Mouse (Mus musculus): ENCODE measurements around the gene Kbtbd2. TPM values are rescaled to one million over a fixed set of nuclear protein-coding genes. Genes with fewer than 3 reads are reported as not detected.

The Kbtbd2 gene
- polyA plus RNA-seq, 1 experiment, result 14.8 TPM

GRCm38 (mm10) chr6:56835532-56835931 is 37.9 kb upstream of the Kbtbd2 start:
- Histone ChIP-seq H3K4me3 (ENCODE audit: insufficient read depth, poor library complexity, severe bottlenecking) (no peak overlapping the region), H3K79me3 (ENCODE audit: low read depth) (peaks cover 26% of the 10 kb centered on the region), H3K36me3 (ENCODE audit: control insufficient read depth, insufficient read depth) (peaks cover 35% of the 10 kb centered on the region), H3K79me2 (ENCODE audit: control insufficient read depth, insufficient read depth) (peaks cover 54% of the 10 kb centered on the region), H3K27me3 (ENCODE audit: control insufficient read depth, insufficient read depth, insufficient read length) (no peaks in the 10 kb centered on the region), H3ac (ENCODE audit: control insufficient read depth, insufficient read length, low read depth) (no peak overlapping the region)
- TF ChIP-seq MAX (IDR thresholded peaks at IDR 0.05) (no peak), CEBPB (IDR thresholded peaks at IDR 0.05; ENCODE audit: low read depth) (no peak)

GRCm38 (mm10) chr6:56834769-56835168 is 37.2 kb upstream of the Kbtbd2 start:
- Histone ChIP-seq H3K4me3 (ENCODE audit: insufficient read depth, poor library complexity, severe bottlenecking) (no peak overlapping the region), H3K79me3 (ENCODE audit: low read depth) (peaks cover 26% of the 10 kb centered on the region), H3ac (ENCODE audit: control insufficient read depth, insufficient read length, low read depth) (no peak overlapping the region), H3K79me2 (ENCODE audit: control insufficient read depth, insufficient read depth) (peaks cover 47% of the 10 kb centered on the region), H3K27me3 (ENCODE audit: control insufficient read depth, insufficient read depth, insufficient read length) (no peaks in the 10 kb centered on the region), H3K36me3 (ENCODE audit: control insufficient read depth, insufficient read depth) (peaks cover 27% of the 10 kb centered on the region)
- TF ChIP-seq USF1 (IDR thresholded peaks at IDR 0.05; ENCODE audit: low read depth) (no peak), MYOG (IDR thresholded peaks at IDR 0.05; ENCODE audit: control insufficient read depth, extremely low read depth, insufficient read length) (no peak), FOSL1 (IDR thresholded peaks at IDR 0.05; ENCODE audit: insufficient read depth, low read length, poor library complexity, severe bottlenecking) (no peak), CTCF (IDR thresholded peaks at IDR 0.05; ENCODE audit: control insufficient read depth, insufficient read depth, insufficient read length) (no peak), MYOD1 (IDR thresholded peaks at IDR 0.05; ENCODE audit: control insufficient read depth, insufficient read length, low read depth) (no peak), MAX (IDR thresholded peaks at IDR 0.05) (no peak), CEBPB (IDR thresholded peaks at IDR 0.05; ENCODE audit: low read depth) (no peak)

- peaks cover 32% of the 10 kb centered on the region for H3K79me2 ChIP-seq (ENCODE audit: control insufficient read depth, insufficient read depth)
- H3K4me3 ChIP-seq (ENCODE audit: insufficient read depth, poor library complexity, severe bottlenecking), result peak overlapping the region; percentile 59
- peak overlapping the region; percentile 7 for H3ac ChIP-seq (ENCODE audit: control insufficient read depth, insufficient read length, low read depth)
- peaks cover 18% of the 10 kb centered on the region for H3K36me3 ChIP-seq (ENCODE audit: control insufficient read depth, insufficient read depth)
- TF ChIP-seq MAX (IDR thresholded peaks at IDR 0.05) (no peak), FOSL1 (IDR thresholded peaks at IDR 0.05; ENCODE audit: insufficient read depth, low read length, poor library complexity, severe bottlenecking) (no peak), CTCF (IDR thresholded peaks at IDR 0.05; ENCODE audit: control insufficient read depth, insufficient read depth, insufficient read length) (no peak), USF1 (IDR thresholded peaks at IDR 0.05; ENCODE audit: low read depth) (no peak), MYOG (IDR thresholded peaks at IDR 0.05; ENCODE audit: control insufficient read depth, extremely low read depth, insufficient read length) (no peak), CEBPB (IDR thresholded peaks at IDR 0.05; ENCODE audit: low read depth) (no peak), MYOD1 (IDR thresholded peaks at IDR 0.05; ENCODE audit: control insufficient read depth, insufficient read length, low read depth) (no peak)
- peaks cover 21% of the 10 kb centered on the region for H3K79me3 ChIP-seq (ENCODE audit: low read depth)
- no peaks in the 10 kb centered on the region for H3K27me3 ChIP-seq (ENCODE audit: control insufficient read depth, insufficient read depth, insufficient read length)
Observed at GRCm38 (mm10) chr6:56832830-56833229, 35.2 kb upstream of the Kbtbd2 start.

- no peak for TF ChIP-seq MYOD1 (IDR thresholded peaks at IDR 0.05; ENCODE audit: control insufficient read depth, insufficient read length, low read depth)
- TF ChIP-seq USF1 (IDR thresholded peaks at IDR 0.05; ENCODE audit: low read depth), result no peak
- TF ChIP-seq MYOG (IDR thresholded peaks at IDR 0.05; ENCODE audit: control insufficient read depth, extremely low read depth, insufficient read length), result no peak
- no peak for TF ChIP-seq FOSL1 (IDR thresholded peaks at IDR 0.05; ENCODE audit: insufficient read depth, low read length, poor library complexity, severe bottlenecking)
- TF ChIP-seq CTCF (IDR thresholded peaks at IDR 0.05; ENCODE audit: control insufficient read depth, insufficient read depth, insufficient read length), result no peak
- TF ChIP-seq CEBPB (IDR thresholded peaks at IDR 0.05; ENCODE audit: low read depth), result no peak
- TF ChIP-seq MAX (IDR thresholded peaks at IDR 0.05), result no peak
- peaks cover 19% of the 10 kb centered on the region for H3K79me3 ChIP-seq (ENCODE audit: low read depth)
- H3K79me2 ChIP-seq (ENCODE audit: control insufficient read depth, insufficient read depth), result peaks cover 32% of the 10 kb centered on the region
- H3ac ChIP-seq (ENCODE audit: control insufficient read depth, insufficient read length, low read depth), result peak overlapping the region; percentile 93
- no peaks in the 10 kb centered on the region for H3K27me3 ChIP-seq (ENCODE audit: control insufficient read depth, insufficient read depth, insufficient read length)
- H3K36me3 ChIP-seq (ENCODE audit: control insufficient read depth, insufficient read depth), result peaks cover 14% of the 10 kb centered on the region
- peak overlapping the region; percentile 59 for H3K4me3 ChIP-seq (ENCODE audit: insufficient read depth, poor library complexity, severe bottlenecking)
Observed at GRCm38 (mm10) chr6:56832407-56832796, 34.8 kb upstream of the Kbtbd2 start.

GRCm38 (mm10) chr6:56831697-56832406 is 34.2 kb upstream of the Kbtbd2 start, which contains the start of gene Fkbp9:
TSS of gene Fkbp9 (plus strand) at chr6:56832059.
- TF ChIP-seq CTCF (IDR thresholded peaks at IDR 0.05; ENCODE audit: control insufficient read depth, insufficient read depth, insufficient read length), result no peak
- TF ChIP-seq USF1 (IDR thresholded peaks at IDR 0.05; ENCODE audit: low read depth), result peak; percentile 83
- H3K36me3 ChIP-seq (ENCODE audit: control insufficient read depth, insufficient read depth), result peaks cover 11% of the 10 kb centered on the region
- peaks cover 19% of the 10 kb centered on the region for H3K79me3 ChIP-seq (ENCODE audit: low read depth)
- H3K27me3 ChIP-seq (ENCODE audit: control insufficient read depth, insufficient read depth, insufficient read length), result no peaks in the 10 kb centered on the region
- peak within 1 kb of the TSS; percentile 93 for H3ac ChIP-seq (ENCODE audit: control insufficient read depth, insufficient read length, low read depth)
- peaks cover 32% of the 10 kb centered on the region for H3K79me2 ChIP-seq (ENCODE audit: control insufficient read depth, insufficient read depth)
- peak within 1 kb of the TSS; percentile 59 for H3K4me3 ChIP-seq (ENCODE audit: insufficient read depth, poor library complexity, severe bottlenecking)

GRCm38 (mm10) chr6:56825657-56826056 is 28.0 kb upstream of the Kbtbd2 start:
- no peak overlapping the region for H3ac ChIP-seq (ENCODE audit: control insufficient read depth, insufficient read length, low read depth)
- TF ChIP-seq MYOD1 (IDR thresholded peaks at IDR 0.05; ENCODE audit: control insufficient read depth, insufficient read length, low read depth) (no peak), FOSL1 (IDR thresholded peaks at IDR 0.05; ENCODE audit: insufficient read depth, low read length, poor library complexity, severe bottlenecking) (no peak), CTCF (IDR thresholded peaks at IDR 0.05; ENCODE audit: control insufficient read depth, insufficient read depth, insufficient read length) (no peak), MAX (IDR thresholded peaks at IDR 0.05) (no peak), USF1 (IDR thresholded peaks at IDR 0.05; ENCODE audit: low read depth) (no peak), CEBPB (IDR thresholded peaks at IDR 0.05; ENCODE audit: low read depth) (no peak), MYOG (IDR thresholded peaks at IDR 0.05; ENCODE audit: control insufficient read depth, extremely low read depth, insufficient read length) (no peak)
- no peaks in the 10 kb centered on the region for H3K79me3 ChIP-seq (ENCODE audit: low read depth)
- H3K4me3 ChIP-seq (ENCODE audit: insufficient read depth, poor library complexity, severe bottlenecking), result no peak overlapping the region
- H3K79me2 ChIP-seq (ENCODE audit: control insufficient read depth, insufficient read depth), result no peaks in the 10 kb centered on the region
- no peaks in the 10 kb centered on the region for H3K36me3 ChIP-seq (ENCODE audit: control insufficient read depth, insufficient read depth)
- no peaks in the 10 kb centered on the region for H3K27me3 ChIP-seq (ENCODE audit: control insufficient read depth, insufficient read depth, insufficient read length)

Data from C2C12 (cell line).